Mouse (Mus musculus): ENCODE measurements at regions not wholly inside any gene's neighbourhood (a gene's known extent, or its start where the extent isn't known, plus 50 kb on each side); places are given as distances from the start of the nearest gene placed in this dataset.

- no peak for ATAC-seq (replicated peaks; ENCODE audit: low FRiP score, poor library complexity, severe bottlenecking)
Observed at GRCm38 (mm10) chr12:79924921-79925703, 187.7 kb downstream of the Zfp36l1 start.

GRCm38 (mm10) chr12:79923811-79924210 is 189.0 kb downstream of the Zfp36l1 start:
- no peak for ATAC-seq (replicated peaks; ENCODE audit: low FRiP score, poor library complexity, severe bottlenecking)

- ATAC-seq (replicated peaks; ENCODE audit: low FRiP score, poor library complexity, severe bottlenecking) = no peak
Observed at GRCm38 (mm10) chr12:79921786-79922185, 191.0 kb downstream of the Zfp36l1 start.

- no peak; the same call in 1 of the 2 replicates for ATAC-seq (replicated peaks; ENCODE audit: low FRiP score, poor library complexity, severe bottlenecking)
Observed at GRCm38 (mm10) chr12:79918983-79919382, 193.8 kb downstream of the Zfp36l1 start.

GRCm38 (mm10) chr12:79917634-79918289 is 195.1 kb downstream of the Zfp36l1 start:
- ATAC-seq (replicated peaks; ENCODE audit: low FRiP score, poor library complexity, severe bottlenecking) = no peak

- ATAC-seq (replicated peaks; ENCODE audit: low FRiP score, poor library complexity, severe bottlenecking) = no peak
Observed at GRCm38 (mm10) chr12:79916896-79917633, 195.7 kb downstream of the Zfp36l1 start.

- no peak for ATAC-seq (replicated peaks; ENCODE audit: low FRiP score, poor library complexity, severe bottlenecking)
Observed at GRCm38 (mm10) chr12:79913898-79914297, 198.9 kb downstream of the Zfp36l1 start.

GRCm38 (mm10) chr12:79912281-79913063 is 200.3 kb downstream of the Zfp36l1 start:
- no peak for ATAC-seq (replicated peaks; ENCODE audit: low FRiP score, poor library complexity, severe bottlenecking)

GRCm38 (mm10) chr12:79910884-79911759 is 201.7 kb downstream of the Zfp36l1 start:
- ATAC-seq (replicated peaks; ENCODE audit: low FRiP score, poor library complexity, severe bottlenecking) = no peak

- no peak for ATAC-seq (replicated peaks; ENCODE audit: low FRiP score, poor library complexity, severe bottlenecking)
Observed at GRCm38 (mm10) chr12:79907583-79907982, 205.2 kb downstream of the Zfp36l1 start.

GRCm38 (mm10) chr12:79906738-79907365 is 206.0 kb downstream of the Zfp36l1 start:
- no peak for ATAC-seq (replicated peaks; ENCODE audit: low FRiP score, poor library complexity, severe bottlenecking)

GRCm38 (mm10) chr12:79905828-79906737 is 206.7 kb downstream of the Zfp36l1 start:
- no peak for ATAC-seq (replicated peaks; ENCODE audit: low FRiP score, poor library complexity, severe bottlenecking)

GRCm38 (mm10) chr12:79904913-79905549 is 207.8 kb downstream of the Zfp36l1 start:
- ATAC-seq (replicated peaks; ENCODE audit: low FRiP score, poor library complexity, severe bottlenecking) = no peak

- ATAC-seq (replicated peaks; ENCODE audit: low FRiP score, poor library complexity, severe bottlenecking) = no peak
Observed at GRCm38 (mm10) chr12:79902761-79903160, 210.1 kb downstream of the Zfp36l1 start.

GRCm38 (mm10) chr12:79902163-79902562 is 210.7 kb downstream of the Zfp36l1 start:
- no peak for ATAC-seq (replicated peaks; ENCODE audit: low FRiP score, poor library complexity, severe bottlenecking)

- ATAC-seq (replicated peaks; ENCODE audit: low FRiP score, poor library complexity, severe bottlenecking) = no peak
Observed at GRCm38 (mm10) chr12:79898198-79898930, 214.4 kb downstream of the Zfp36l1 start.
